Mouse (Mus musculus) ES-Bruce4 (cell line): ENCODE measurements at regions not wholly inside any gene's neighbourhood (a gene's known extent, or its start where the extent isn't known, plus 50 kb on each side); places are given as distances from the start of the nearest gene placed in this dataset.
A peak's percentile ranks its signal among the peaks of the same experiment; 100 is the strongest.

Source experiments
- H3K27ac ChIP-seq: 2 replicates; pipeline ENCODE4 v1.5.1; 2012; ENCODE audit warnings: low read length, inconsistent platforms; ENCODE audit not compliant: insufficient read depth
- H3K27me3 ChIP-seq: 2 replicates; pipeline ENCODE4 v1.6.1; 2012; ENCODE audit warnings: mild to moderate bottlenecking, low read length, inconsistent platforms; ENCODE audit not compliant: control insufficient read depth, poor library complexity, insufficient read depth, severe bottlenecking
- H3K36me3 ChIP-seq: 2 replicates; pipeline ENCODE4 v1.6.1; 2012; ENCODE audit warnings: inconsistent platforms, mild to moderate bottlenecking, low read length, moderate library complexity; ENCODE audit not compliant: control insufficient read depth, poor library complexity, insufficient read depth, severe bottlenecking
- H3K4me1 ChIP-seq: one replicate; pipeline ENCODE4 v1.8.1; 2011; ENCODE audit warnings: low read length; ENCODE audit not compliant: control insufficient read depth, insufficient read depth
- H3K4me3 ChIP-seq: 2 replicates; pipeline ENCODE4 v1.5.1; 2011; ENCODE audit warnings: low read depth, mild to moderate bottlenecking, low read length
- H3K9ac ChIP-seq: 2 replicates; pipeline ENCODE4 v1.6.1; 2012; ENCODE audit warnings: low read depth, mild to moderate bottlenecking, inconsistent platforms; ENCODE audit not compliant: poor library complexity, severe bottlenecking
- H3K9me3 ChIP-seq: replicated peaks from 2 replicates; pipeline ENCODE4 v1.6.1; 2012; ENCODE audit warnings: mild to moderate bottlenecking, low read length, inconsistent platforms; ENCODE audit not compliant: control insufficient read depth, poor library complexity, insufficient read depth, severe bottlenecking
- CTCF ChIP-seq: IDR thresholded peaks from one replicate; pipeline ENCODE4 v1.8.1; 2011; ENCODE audit warnings: low read depth, low read length
- EP300 ChIP-seq: IDR thresholded peaks from 2 replicates; pipeline ENCODE4 v1.6.1; 2011; ENCODE audit warnings: low read depth, low read length; ENCODE audit not compliant: insufficient read depth
- POLR2A ChIP-seq: IDR thresholded peaks from one replicate; pipeline ENCODE4 v1.8.1; 2011; ENCODE audit warnings: low read length; ENCODE audit not compliant: insufficient read depth

- TF ChIP-seq POLR2A: no peak
- no peak for TF ChIP-seq CTCF
- TF ChIP-seq EP300: no peak
- Histone ChIP-seq H3K27me3 (no peaks in the 10 kb centered on the region), H3K9me3 (no peaks in the 10 kb centered on the region), H3K27ac (no peak overlapping the region), H3K4me3 (no peak overlapping the region), H3K4me1 (peaks cover 7% of the 10 kb centered on the region), H3K9ac (no peak overlapping the region), H3K36me3 (no peaks in the 10 kb centered on the region)
Observed at GRCm38 (mm10) chr2:144135586-144135985, 102.7 kb downstream of the Banf2 start.

GRCm38 (mm10) chr2:144143620-144144384 lies 110.9 kb downstream of the Banf2 start:
- TF ChIP-seq CTCF (no peak), EP300 (0 out of 2 replicates have a peak, but pooled peaks have one; percentile 14)
- Histone ChIP-seq H3K4me3 (no peak overlapping the region), H3K4me1 (peaks cover 2% of the 10 kb centered on the region)

GRCm38 (mm10) chr2:144144486-144145136 lies 111.8 kb downstream of the Banf2 start:
- Histone ChIP-seq H3K27ac (no peak overlapping the region), H3K9me3 (peaks cover 15% of the 10 kb centered on the region), H3K4me1 (no peaks in the 10 kb centered on the region), H3K4me3 (no peak overlapping the region), H3K27me3 (no peaks in the 10 kb centered on the region), H3K36me3 (peaks cover 2% of the 10 kb centered on the region; the same call in 1 of the 2 replicates), H3K9ac (no peak overlapping the region)
- TF ChIP-seq CTCF (no peak), POLR2A (no peak), EP300 (no peak)

More at GRCm38 (mm10) chr2:144143620-144144384, 110.9 kb downstream of the Banf2 start:
- H3K27me3 ChIP-seq: no peaks in the 10 kb centered on the region
- H3K36me3 ChIP-seq: peaks cover 2% of the 10 kb centered on the region; the same call in 1 of the 2 replicates
- H3K9ac ChIP-seq: peak overlapping the region; percentile 65; the same call in 1 of the 2 replicates
- H3K27ac ChIP-seq: no peak overlapping the region
- peaks cover 15% of the 10 kb centered on the region for H3K9me3 ChIP-seq

GRCm38 (mm10) chr2:144156456-144157211 lies 113.8 kb upstream of the Mgme1 start:
- Histone ChIP-seq H3K9ac (peak overlapping the region; percentile 30), H3K27ac (peak overlapping the region; percentile 99), H3K9me3 (no peaks in the 10 kb centered on the region), H3K4me1 (peaks cover 14% of the 10 kb centered on the region), H3K36me3 (no peaks in the 10 kb centered on the region), H3K27me3 (no peaks in the 10 kb centered on the region), H3K4me3 (peak overlapping the region; percentile 77)
- no peak for TF ChIP-seq POLR2A
- peak; percentile 99 for TF ChIP-seq EP300
- TF ChIP-seq CTCF: no peak

- Histone ChIP-seq H3K4me1 (peaks cover 14% of the 10 kb centered on the region), H3K4me3 (peak overlapping the region; percentile 26), H3K9me3 (no peaks in the 10 kb centered on the region), H3K27me3 (no peaks in the 10 kb centered on the region), H3K9ac (peak overlapping the region; percentile 85), H3K36me3 (no peaks in the 10 kb centered on the region), H3K27ac (peak overlapping the region; percentile 99)
- no peak for TF ChIP-seq CTCF
- no peak for TF ChIP-seq POLR2A
- TF ChIP-seq EP300: peak; percentile 91
Observed at GRCm38 (mm10) chr2:144157343-144157742, 113.1 kb upstream of the Mgme1 start.
